Mouse (Mus musculus): ENCODE data around the gene Abca4. TPM values are rescaled to one million over a fixed set of nuclear protein-coding genes. Genes with fewer than 3 reads are reported as not detected.

Abca4 gene
- 0.91 and 2.2 TPM in 2 replicates for polyA plus RNA-seq (2012; rRNA removed)

DNA sequence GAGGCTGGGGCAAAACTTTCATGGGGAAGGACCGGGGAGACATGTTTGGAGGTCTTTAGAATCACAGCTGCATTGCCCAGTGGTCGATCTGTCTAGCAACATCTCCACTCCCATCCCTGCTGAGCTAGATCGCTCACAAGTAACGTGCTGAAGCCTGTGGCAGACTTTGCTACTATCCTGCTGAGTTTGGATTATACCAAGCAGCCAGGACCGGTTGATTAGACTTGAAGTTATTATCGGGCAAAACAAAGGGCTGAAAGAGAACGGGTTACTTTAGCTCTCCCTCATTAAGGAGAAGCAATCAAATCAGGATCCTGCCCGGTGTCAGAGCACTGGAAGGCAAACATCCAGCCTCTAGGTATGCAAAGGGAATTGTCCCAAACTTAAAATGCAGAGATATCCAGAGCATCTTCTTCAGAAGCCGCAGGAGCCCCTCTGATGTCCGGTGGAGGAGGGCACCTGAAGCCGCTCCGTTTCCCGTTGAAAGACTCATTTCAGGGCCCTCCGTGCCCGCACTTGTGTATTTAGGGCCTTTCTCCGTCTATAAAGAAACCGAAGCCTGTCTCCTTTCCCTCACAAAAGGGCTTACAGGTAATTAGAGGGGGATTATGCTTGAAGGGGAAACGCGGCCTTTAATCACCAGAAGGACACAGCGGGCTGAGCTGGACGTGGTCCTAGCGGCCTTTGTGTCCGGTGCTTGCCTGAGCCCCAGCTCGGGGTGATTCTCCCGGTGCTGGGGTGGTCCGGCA is at the start of gene Abca4:
TSS of gene Abca4 (plus strand) at position 645 of the 749 bp plus-strand sequence.
- DNase-seq (ENCODE audit: low read depth) = no peak

DNA sequence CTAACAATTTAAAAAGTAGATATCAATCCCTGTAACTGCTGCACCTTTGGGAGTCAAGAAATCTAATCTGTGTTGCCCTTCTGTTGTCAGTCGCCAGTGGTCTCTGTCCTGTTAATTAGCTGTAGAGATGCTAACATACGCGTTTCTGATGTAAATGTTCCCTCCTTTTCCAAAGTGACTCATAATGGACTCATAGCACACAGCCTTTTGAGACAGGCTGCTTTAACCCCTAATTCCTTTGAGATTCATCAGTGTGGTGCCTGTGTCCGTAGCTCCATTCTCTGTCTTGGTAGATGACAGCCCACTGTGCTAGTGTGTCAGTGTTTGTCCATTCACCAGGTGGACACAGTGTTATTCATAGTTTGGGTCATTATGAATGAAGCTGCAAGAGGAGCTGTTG is 49.1 kb upstream of the Abca4 start:
- no peak for DNase-seq (ENCODE audit: low read depth)

DNA sequence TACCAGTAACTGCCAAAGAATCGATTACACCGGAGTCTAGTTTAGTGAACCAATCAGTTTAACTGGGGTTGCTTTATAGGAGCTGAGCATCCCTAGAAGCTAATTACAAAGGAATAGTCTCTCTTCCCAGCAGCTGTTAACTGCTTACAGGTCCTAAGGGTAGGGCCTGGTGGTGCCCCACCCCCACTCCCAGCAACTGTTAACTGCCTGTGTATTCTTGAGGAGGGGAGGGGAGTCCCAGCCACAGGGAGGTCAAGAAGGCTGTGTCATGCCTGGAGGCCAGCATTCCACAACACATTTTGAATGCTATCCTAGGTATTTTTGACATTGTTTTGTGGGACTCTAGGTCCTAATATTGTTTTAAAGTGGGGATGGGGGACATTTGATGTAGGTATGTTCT is 44.3 kb upstream of the Abca4 start:
- DNase-seq (ENCODE audit: low read depth) = no peak

DNA sequence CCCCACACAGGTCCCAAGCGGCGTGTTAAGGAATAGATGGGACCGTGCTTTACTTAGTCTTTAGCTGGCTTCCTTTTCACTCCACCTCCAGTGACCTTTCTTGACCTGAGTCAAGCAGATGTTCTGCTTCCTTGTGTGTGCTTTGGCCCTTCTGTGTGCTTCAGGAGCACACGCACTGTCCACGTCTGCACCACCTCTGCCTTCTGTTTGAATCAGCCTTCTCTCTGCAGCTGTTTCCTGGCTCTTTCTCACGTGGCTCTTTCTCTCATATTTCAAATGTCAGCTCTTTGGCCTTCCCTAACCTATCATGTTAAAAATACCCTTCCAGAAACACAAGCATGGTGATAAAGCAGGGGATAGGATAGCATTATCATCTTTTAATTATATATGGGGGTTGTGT is 42.7 kb upstream of the Abca4 start:
- no peak for DNase-seq (ENCODE audit: low read depth)

DNA sequence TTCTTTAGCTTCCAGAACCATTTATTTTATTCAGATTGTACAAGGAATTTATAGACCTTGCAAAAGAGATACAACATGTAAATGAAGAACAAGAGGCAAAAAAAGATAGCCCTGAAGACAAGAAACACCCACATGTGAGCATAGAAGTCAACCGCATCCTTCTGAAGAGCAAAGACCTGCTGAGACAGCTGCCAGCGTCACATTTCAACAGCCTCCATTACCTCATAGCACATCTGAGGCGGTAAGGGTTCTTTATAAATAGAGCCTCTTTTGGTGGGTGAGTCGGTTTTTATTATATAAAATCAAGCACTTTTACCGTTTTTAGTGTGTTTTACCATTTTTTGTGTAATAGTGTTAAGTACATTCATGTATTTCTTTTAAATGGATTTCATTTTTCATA is 34.4 kb upstream of the Abca4 start:
- no peak for DNase-seq (ENCODE audit: low read depth)

DNA sequence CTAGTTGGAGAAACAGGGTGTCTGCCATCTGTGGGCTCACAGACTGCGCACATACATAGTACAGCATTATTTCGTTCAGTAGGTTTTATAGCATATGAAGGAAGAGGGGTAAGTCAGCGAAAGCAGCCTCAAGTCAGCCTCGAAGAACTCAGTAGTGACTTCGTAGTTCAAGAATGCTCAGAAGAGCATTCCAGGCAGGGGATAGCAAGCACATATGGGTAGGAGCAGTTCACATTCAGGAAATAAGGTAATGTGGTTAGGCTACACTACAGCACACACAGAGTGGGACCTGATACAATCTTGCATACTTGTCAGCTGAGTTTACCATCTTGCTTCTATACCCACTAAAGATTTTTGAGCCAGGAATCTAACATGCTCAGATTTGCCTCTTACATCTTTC is 34.0 kb upstream of the Abca4 start:
- no peak for DNase-seq (ENCODE audit: low read depth)

DNA sequence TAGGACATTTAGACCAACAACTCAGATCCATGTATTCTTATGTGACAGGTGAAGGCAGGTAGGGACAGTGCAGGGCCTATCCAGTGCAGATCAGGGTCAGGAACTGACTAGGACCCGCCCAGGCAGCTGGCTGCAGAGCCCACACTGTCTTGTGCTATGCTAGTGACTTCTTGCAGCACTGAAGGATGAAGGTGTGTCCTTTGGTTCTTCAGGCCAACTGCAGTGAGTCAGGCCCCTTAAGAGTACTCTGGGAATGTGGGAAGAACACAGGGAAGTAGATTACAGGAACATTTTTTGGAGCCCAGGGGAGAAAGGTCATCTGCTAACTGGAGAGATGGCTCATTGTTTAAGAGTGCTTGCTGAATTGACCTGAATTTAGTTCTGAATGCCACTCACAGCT is 31.8 kb upstream of the Abca4 start:
- DNase-seq (ENCODE audit: low read depth) = no peak

DNA sequence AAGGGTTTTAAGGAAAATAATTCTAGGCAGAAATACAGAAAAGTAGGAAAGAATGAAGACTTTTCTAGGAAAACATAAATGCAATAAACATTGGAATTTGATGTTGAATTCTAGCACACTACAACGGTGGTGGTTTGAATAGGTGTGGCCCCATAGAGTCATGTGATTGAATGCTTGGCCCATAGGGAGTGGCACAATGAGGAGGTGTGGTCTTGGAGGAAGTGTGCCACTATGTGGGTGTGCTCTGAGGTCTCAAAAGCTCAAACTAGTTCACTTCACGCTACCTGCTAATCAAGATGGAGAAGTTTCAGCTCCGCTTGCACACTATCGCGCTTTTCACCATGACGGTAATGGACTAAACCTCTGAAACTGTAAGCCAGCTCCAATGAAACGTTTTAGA is 25.8 kb upstream of the Abca4 start:
- DNase-seq (ENCODE audit: low read depth) = no peak

DNA sequence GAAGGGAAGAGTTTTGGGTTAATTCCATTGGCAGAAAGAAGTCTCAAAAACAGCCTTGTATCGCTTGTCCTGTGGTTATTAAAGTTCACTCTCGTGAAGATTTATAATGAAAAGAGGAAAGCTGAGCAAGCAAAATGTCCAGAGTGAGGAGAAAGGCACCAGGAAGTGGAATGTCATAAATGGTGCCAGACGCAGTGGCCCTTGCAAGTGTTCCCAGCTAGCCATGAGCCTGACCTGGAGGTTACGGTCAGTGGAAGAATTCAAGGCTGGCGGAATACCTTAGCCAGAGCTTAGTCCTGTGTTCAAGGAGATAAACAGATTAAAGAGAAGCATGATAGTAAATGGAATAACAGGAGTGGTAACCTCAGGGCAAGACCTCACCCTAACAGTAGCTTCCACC is 25.1 kb upstream of the Abca4 start:
- DNase-seq (ENCODE audit: low read depth) = no peak

DNA sequence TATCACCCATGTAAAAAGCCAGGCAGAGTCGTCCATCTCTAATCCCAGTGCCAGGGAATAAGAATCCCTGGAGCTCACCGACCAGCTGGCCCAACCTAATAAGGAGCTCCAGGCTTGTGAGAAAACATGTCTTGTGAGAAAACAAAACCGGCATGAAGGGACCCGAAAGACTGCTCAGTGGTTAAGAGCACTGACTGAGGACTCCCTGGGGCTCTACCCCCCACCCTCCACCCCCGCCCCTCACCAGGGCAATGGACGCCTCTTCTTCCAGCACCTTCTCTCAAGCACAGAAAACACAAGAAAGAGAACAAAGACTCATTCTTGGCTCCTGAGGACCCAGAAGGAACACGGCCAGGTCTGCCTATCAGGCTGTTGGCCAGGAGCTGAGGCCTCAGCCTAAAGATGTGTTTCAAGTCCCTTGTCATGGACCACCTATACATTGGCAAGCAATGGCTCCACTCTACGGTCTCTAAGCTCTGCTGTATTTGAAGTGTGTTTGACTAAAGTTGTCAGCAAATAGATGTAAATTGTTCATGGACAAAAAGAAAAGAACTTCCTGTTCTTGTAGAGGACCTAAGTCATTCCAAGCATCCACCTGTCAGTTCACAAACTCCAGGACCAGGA is 23.1 kb upstream of the Abca4 start:
- no peak for DNase-seq (ENCODE audit: low read depth)

DNA sequence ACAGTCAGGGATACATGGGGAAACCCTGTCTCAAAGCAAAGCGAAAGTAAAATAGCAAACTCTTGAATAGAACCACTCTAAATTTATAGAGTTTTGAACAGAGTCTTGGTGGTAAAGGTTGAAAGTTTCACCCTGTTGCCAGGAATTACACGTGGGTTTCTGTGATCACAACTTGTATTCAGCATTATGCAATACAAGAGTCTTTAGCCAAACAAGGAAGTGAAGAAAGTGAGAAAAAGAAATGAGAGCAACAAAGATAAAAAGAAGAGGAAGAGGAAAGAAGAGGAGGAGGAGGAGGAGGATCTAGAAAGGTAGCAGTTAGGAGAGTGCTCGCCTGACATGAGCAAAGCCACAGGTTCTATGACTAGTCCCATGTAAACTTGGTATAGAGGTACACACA is 21.9 kb upstream of the Abca4 start:
- DNase-seq (ENCODE audit: low read depth) = no peak

DNA sequence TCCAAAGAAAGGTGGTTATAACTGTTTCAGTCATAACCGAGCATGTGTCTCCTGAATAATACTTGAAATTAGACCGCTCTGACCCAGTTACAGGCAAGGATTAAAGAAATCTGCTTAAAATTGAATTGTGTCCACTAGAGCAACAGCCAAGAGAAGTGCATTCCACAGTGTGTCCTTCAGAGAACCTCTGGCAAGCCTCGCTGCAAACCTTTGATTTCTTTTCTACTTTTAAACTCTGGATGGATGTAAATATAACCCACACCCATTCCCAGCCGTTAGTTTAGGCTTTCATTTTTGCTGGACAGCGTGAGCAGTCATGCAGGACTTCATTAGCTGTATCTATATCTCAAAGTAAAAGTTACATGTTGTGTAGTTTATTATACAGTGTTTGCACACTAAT is 17.6 kb upstream of the Abca4 start:
- no peak for DNase-seq (ENCODE audit: low read depth)

DNA sequence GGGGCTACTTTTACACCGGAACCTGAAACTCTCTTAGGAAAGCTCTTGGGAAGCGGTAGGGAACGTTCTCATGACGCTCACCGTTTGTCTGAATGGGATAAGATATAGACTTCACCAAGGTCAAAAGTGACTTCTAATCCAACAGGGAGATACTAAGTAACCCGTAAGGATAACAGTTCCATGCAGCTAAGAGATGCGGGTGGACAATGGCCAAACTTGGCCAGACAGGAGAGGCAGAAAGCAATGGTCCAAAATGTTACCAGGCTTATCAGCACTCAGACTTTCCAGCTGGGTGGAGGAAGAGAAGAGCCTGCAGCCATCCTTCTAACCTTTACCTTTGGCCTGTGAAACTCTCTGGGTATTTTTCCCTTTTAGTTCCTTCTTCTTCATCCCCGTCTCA is 16.5 kb upstream of the Abca4 start:
- DNase-seq (ENCODE audit: low read depth) = no peak

DNA sequence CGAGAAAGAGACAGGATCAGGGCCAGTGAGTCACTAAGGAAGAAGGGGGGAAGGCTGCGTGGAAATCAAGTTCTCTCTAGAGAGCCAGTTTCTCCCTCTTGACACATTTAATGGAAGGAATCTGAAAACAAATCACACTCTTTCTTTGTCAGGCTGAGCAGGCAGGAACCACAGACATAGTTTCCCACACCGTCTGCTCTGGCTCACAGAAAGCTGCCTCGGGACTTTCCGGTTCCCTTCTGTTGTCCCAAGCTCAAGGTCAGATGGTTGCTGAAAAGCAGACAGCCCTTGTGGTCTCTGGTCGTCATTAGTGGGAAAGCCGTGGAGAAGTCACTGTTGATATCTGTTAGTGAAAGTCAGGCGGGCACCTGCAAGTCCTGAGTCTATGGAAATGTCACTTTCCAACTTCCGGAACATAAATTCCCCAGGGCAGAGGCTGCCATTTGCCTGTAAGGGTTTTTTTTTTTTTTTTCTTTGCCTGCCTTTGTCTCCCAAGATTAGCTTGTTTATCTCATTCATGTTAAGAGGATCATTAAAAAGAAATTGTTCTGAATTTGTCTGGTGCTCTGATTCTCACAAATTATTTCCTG is 10.9 kb upstream of the Abca4 start:
- no peak for DNase-seq (ENCODE audit: low read depth)

DNA sequence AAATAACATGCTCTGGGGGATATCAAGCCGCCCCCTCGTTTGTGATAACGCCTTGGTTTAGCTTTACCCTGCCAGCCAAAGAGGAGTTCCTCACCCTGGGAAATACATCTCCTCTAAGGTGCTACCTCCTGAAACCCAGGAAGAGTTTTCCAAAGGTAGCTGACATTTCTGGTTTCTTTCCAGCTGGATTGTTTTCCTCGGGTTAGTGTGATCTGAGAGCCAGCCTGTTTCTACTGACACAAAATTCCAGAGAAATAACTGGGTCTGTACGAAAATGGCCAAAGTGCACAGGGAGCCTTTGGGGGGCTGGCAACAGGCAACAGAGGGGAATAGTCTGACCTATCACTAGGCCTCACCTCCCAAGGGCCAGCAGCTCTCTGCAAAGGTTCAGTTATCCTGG is 10.0 kb upstream of the Abca4 start:
- no peak for DNase-seq (ENCODE audit: low read depth)

DNA sequence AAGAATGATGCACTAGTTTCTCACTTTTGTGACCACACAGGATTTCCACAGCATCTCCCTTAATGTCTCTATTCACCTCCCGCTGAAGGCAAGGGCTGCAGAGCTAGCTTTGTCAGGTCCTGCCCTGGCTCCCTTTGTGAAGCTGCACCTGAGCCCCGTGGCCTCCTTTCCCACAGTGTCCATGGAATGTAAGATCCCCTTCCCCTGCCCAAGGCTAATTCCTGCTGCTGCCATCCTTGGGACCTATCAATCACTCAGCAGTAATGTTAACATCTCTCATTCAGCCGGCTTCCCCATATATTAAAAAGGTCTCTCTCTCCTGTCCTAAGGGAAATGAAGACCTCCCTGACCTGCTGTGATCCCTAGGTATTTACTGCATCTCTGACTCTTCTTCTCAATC is 9.2 kb upstream of the Abca4 start:
- no peak for DNase-seq (ENCODE audit: low read depth)

DNA sequence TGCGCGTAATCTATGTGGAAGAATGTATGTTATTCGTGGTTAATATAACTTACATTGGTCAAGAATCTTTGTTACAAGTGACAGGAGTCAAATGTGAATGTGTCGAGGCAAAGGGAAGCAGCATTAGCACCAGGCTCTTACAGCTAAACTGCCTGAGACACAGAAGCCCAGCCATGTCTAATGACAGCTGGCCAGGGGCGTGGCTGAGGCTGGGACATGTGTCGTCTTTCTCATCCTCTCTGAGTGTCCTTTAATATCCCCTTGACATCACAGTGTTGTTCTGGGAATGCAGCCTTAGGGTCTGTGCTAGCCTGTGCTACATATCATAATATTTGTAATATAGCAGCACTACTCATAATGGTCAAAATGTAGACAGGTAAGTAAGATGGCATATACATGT is 3.7 kb upstream of the Abca4 start:
- no peak for DNase-seq (ENCODE audit: low read depth)

DNA sequence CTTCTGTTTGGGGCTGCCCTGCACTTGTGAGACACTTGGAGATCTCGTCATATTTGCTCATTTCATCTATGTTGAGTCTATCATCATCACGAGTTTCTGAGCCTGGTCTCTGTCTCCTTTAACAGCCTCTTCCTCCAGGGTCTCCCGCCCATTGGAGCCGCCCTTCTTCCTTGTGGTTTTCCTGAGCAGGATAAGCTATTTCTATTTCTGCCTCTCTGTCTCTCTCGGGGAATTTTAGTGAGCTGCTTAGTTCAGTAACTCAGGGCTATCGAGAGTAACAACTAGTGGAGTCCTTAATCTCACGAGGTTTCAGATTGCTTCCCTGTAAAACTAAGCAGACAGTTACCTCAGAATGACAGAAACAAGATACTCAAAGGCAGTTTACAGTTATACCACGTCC is 1.1 kb upstream of the Abca4 start:
- no peak for DNase-seq (ENCODE audit: low read depth)

DNA sequence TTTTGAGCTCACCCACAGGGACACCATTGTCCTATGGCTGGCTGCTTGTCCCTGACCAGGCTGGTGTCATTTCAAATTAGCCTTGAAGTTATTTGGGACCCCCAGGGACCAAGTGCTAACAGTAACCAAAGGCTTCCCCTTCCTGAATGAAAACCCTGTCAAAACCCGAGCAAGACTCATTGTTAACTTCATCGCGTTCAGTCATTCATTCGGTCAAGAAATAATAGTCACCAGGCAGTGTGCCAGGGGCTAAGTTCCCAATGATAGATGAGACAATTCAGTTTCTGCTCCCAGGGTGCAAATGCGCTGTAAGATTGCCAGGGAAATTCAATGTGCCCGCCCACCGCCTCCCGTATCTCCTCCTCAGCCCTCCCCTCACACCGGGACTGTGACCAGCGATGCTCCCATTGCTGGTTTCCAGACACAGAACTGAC is 2.0 kb downstream of the Abca4 start:
- no peak for DNase-seq (ENCODE audit: low read depth)

DNA sequence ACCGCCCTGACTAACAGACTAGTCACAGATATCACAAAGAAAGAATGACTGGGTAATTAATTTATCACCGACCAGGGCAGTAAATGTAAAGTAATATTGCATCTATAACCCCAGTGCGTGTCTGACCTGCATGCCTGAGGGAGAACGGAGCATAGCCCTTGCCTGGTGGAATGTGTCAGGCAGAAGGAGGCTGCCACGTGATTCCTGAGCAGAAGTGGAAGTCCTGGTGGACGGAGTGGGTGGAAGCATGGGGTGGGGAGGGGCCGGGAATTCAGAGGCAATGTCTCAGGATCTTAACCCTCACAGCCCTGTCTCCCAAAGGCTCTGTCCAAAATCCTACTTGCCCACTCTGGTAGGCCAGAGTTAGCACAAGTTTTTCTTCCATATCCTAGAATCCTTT is 3.2 kb downstream of the Abca4 start:
- DNase-seq (ENCODE audit: low read depth) = no peak

DNA sequence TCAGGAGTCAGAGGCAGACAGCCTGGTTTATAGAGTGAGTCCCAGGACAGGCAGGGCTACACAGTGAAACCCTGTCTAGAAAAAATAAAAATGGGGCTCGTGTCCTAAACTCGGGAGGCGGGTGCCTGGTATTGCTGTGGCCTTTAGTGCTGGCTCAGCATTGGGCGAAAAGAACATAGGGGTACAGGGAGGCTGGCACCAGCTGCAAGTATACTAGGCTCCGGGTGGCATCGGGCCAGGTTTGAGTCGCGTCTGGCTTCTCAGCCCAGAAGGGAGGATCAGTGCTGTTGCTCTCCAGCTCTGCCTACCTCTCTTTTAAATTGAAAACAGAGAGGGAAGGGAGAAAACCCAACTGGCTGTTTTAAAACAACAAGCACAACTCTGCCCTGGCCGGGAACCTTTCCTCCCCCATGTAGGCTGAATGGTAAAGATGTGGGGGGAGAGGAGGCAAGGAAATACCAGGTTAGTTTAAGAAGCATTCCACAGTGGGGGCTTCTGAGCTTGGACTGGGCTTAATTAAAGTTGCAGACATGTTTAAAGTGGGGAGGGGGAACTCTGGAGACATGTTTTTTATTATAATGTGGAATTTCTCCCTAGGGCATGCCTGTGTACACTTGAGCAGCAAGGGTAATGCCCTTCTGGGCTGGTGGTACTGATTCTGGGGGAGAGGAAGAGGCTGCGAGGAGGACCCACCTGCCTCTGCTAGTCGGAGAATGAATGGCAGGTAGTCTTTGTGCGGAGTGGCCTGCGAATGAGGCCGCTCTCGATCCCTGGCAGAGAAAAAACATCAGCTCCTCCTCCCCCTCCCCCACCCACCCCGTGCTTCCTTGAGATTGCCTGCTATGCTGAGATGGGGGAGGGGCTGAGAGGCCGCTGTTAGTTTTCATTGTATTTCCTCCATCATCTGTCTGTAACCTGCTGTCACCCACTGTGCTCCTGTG is 3.9 kb downstream of the Abca4 start:
- no peak for DNase-seq (ENCODE audit: low read depth)

DNA sequence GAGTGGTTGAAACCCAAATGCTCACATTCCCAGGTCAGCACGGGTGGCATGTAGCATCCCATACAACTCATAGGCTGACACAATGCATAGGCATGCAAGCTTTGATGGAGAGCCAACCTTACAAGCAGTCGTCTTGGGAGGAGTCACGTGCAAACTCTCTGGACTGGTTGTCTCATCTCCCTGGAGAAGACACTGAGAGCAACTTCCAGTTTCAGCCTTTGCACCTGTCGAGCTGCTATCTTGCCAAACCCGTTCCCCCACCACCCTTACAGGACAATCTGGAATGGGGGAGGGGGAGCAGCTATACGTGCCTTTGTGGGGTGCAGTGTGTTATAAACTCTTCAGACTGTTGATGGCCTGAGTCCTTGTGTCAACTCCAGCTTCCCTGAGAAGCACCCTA is 4.9 kb downstream of the Abca4 start:
- DNase-seq (ENCODE audit: low read depth) = no peak

All from gonadal fat pad, adult 2 months (tissue).